Mouse (Mus musculus): ENCODE results near the gene Cdc26.

Gene Cdc26

GRCm38 (mm10) chr4:62406133-62406532 is 2.3 kb downstream of the Cdc26 start:
- DNase-seq (ENCODE audit: extremely low read depth, insufficient read length, low spot score), result no peak

GRCm38 (mm10) chr4:62398956-62399355 is 9.5 kb downstream of the Cdc26 start:
- peak; percentile 67 for DNase-seq (ENCODE audit: extremely low read depth, insufficient read length, low spot score)

- DNase-seq (ENCODE audit: extremely low read depth, insufficient read length, low spot score), result no peak
Observed at GRCm38 (mm10) chr4:62397616-62398365, 10.7 kb downstream of the Cdc26 start.

- no peak for DNase-seq (ENCODE audit: extremely low read depth, insufficient read length, low spot score)
Observed at GRCm38 (mm10) chr4:62395806-62396205, 12.6 kb downstream of the Cdc26 start.

GRCm38 (mm10) chr4:62393459-62393858 is 15.0 kb downstream of the Cdc26 start:
- DNase-seq (ENCODE audit: extremely low read depth, insufficient read length, low spot score), result no peak

- DNase-seq (ENCODE audit: extremely low read depth, insufficient read length, low spot score), result no peak
Observed at GRCm38 (mm10) chr4:62391892-62392291, 16.6 kb downstream of the Cdc26 start.

- DNase-seq (ENCODE audit: extremely low read depth, insufficient read length, low spot score), result no peak
Observed at GRCm38 (mm10) chr4:62389592-62390512, 18.6 kb downstream of the Cdc26 start.

GRCm38 (mm10) chr4:62385439-62385838 is 23.0 kb downstream of the Cdc26 start:
- DNase-seq (ENCODE audit: extremely low read depth, insufficient read length, low spot score), result no peak

- DNase-seq (ENCODE audit: extremely low read depth, insufficient read length, low spot score), result no peak
Observed at GRCm38 (mm10) chr4:62384159-62384558, 24.3 kb downstream of the Cdc26 start.

GRCm38 (mm10) chr4:62383752-62384151 is 24.7 kb downstream of the Cdc26 start:
- no peak for DNase-seq (ENCODE audit: extremely low read depth, insufficient read length, low spot score)

GRCm38 (mm10) chr4:62383207-62383606 is 25.2 kb downstream of the Cdc26 start:
- no peak for DNase-seq (ENCODE audit: extremely low read depth, insufficient read length, low spot score)

GRCm38 (mm10) chr4:62379724-62380381 is 28.6 kb downstream of the Cdc26 start:
- no peak for DNase-seq (ENCODE audit: extremely low read depth, insufficient read length, low spot score)

- no peak for DNase-seq (ENCODE audit: extremely low read depth, insufficient read length, low spot score)
Observed at GRCm38 (mm10) chr4:62376123-62376522, 32.3 kb downstream of the Cdc26 start.

- DNase-seq (ENCODE audit: extremely low read depth, insufficient read length, low spot score), result no peak
Observed at GRCm38 (mm10) chr4:62374342-62374741, 34.1 kb downstream of the Cdc26 start.

GRCm38 (mm10) chr4:62373668-62374067 is 34.8 kb downstream of the Cdc26 start:
- DNase-seq (ENCODE audit: extremely low read depth, insufficient read length, low spot score), result no peak

- no peak for DNase-seq (ENCODE audit: extremely low read depth, insufficient read length, low spot score)
Observed at GRCm38 (mm10) chr4:62372818-62373520, 35.5 kb downstream of the Cdc26 start.

- no peak for DNase-seq (ENCODE audit: extremely low read depth, insufficient read length, low spot score)
Observed at GRCm38 (mm10) chr4:62372410-62372809, 36.0 kb downstream of the Cdc26 start.

GRCm38 (mm10) chr4:62369091-62369490 is 39.4 kb downstream of the Cdc26 start:
- no peak for DNase-seq (ENCODE audit: extremely low read depth, insufficient read length, low spot score)

GRCm38 (mm10) chr4:62367586-62367985 is 40.9 kb downstream of the Cdc26 start:
- DNase-seq (ENCODE audit: extremely low read depth, insufficient read length, low spot score), result no peak

- DNase-seq (ENCODE audit: extremely low read depth, insufficient read length, low spot score), result no peak
Observed at GRCm38 (mm10) chr4:62366291-62366690, 42.2 kb downstream of the Cdc26 start.

GRCm38 (mm10) chr4:62364299-62364698 is 44.1 kb downstream of the Cdc26 start:
- DNase-seq (ENCODE audit: extremely low read depth, insufficient read length, low spot score), result no peak
